Mouse (Mus musculus) liver, postnatal 0 days (tissue): ENCODE results near the gene Gcnt3. TPM values are rescaled to one million over a fixed set of nuclear protein-coding genes. Genes with fewer than 3 reads are reported as not detected.
"Not testable (repeated sequence)": the region's sequence is repeated elsewhere in the genome, so short reads cannot be mapped to it uniquely, and the experiment has no call there.

Experiments
- ATAC-seq: fragments of 200-750 bp; cut with Nextera tagmentation; 2 replicates; pipeline ENCODE4 v1.8.0; 2017; ENCODE audit warnings: mild to moderate bottlenecking, moderate library complexity
- DNase-seq: peaks from one replicate; pipeline ENCODE4 v3.0.0-alpha.2; 2016
- H3K27ac ChIP-seq: fragments of 300-500 bp; sonication (generic); 2 replicates; pipeline ENCODE4 v1.5.1; 2014; ENCODE audit warnings: antibody characterized with exemption, moderate library complexity, mild to moderate bottlenecking, low read depth
- H3K27me3 ChIP-seq: fragments of 300-500 bp; sonication (generic); 2 replicates; pipeline ENCODE4 v1.6.1; 2014; ENCODE audit warnings: low read length, control low read depth, mixed read lengths; ENCODE audit not compliant: insufficient read depth
- H3K36me3 ChIP-seq: fragments of 300-500 bp; sonication (generic); replicated peaks from 2 replicates; pipeline ENCODE4 v1.6.1; 2014; ENCODE audit warnings: mild to moderate bottlenecking, control low read depth, low read length, moderate library complexity, mixed read lengths; ENCODE audit not compliant: insufficient read depth
- H3K4me1 ChIP-seq: fragments of 300-500 bp; sonication (generic); 2 replicates; pipeline ENCODE4 v1.6.1; 2014; ENCODE audit warnings: antibody characterized with exemption, mild to moderate bottlenecking, control low read depth; ENCODE audit not compliant: insufficient read depth
- H3K4me2 ChIP-seq: fragments of 300-500 bp; sonication (generic); 2 replicates; pipeline ENCODE4 v1.6.1; 2014; ENCODE audit warnings: low read depth, mild to moderate bottlenecking, low read length, moderate library complexity, mixed read lengths
- H3K4me3 ChIP-seq: fragments of 300-500 bp; sonication (generic); 2 replicates; pipeline ENCODE4 v1.5.1; 2014; ENCODE audit warnings: low read depth, low read length
- H3K9ac ChIP-seq: fragments of 300-500 bp; sonication (generic); replicated peaks from 2 replicates; pipeline ENCODE4 v1.6.1; 2014; ENCODE audit warnings: mild to moderate bottlenecking, moderate library complexity
- H3K9me3 ChIP-seq: fragments of 300-500 bp; sonication (generic); 2 replicates; pipeline ENCODE4 v1.6.1; 2016; ENCODE audit warnings: mild to moderate bottlenecking, control low read depth, low read length, mixed read lengths
- CTCF ChIP-seq: sonication (generic); IDR thresholded peaks from 2 replicates; pipeline ENCODE4 v1.5.1; 2016; ENCODE audit warnings: antibody characterized with exemption, low read depth
- EP300 ChIP-seq: IDR thresholded peaks from 2 replicates; pipeline ENCODE4 v1.6.1; 2016; ENCODE audit warnings: antibody characterized with exemption, low read depth, mild to moderate bottlenecking
- WGBS: fragments of 180-500 bp; shearing (Covaris S2); extraction: QIAGEN DNeasy Blood & Tissue Kit; methylation state at CpG from one replicate; pipeline ENCODE4 v1.1.7; 2014; ENCODE audit not compliant: insufficient replicate concordance; 5-methylcytosine and 5-hydroxymethylcytosine counted together
- polyA plus RNA-seq: library from polyadenylated mRNA; unstranded; fragments of >200 nt; fragmentation: Nextera tagmentation; extraction: Ambion mirVana; gene quantifications from 2 replicates; pipeline ENCODE4 v1.2.1, GENCODE M21; 2015

The Gcnt3 gene
- polyA plus RNA-seq, 1 experiment from 2014 or later: not detected

DNA sequence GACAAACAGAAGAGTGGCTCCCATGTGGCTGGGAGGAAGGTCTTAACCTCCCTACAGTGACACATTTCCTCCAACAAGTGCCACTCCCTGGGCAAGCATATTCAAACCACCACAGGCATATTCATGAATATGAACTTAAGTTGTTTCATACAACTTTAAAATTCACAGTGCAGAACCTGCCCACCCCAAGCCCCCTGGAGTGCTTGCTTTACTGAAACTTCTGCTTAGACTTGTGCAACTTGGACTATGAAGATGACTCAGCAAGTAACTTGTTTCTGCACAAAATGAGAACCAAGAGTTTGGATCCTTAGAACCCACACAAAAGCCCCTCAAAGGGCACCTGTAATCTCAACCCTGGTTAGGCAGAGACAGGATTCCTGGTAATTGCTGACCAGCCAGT, 13.2 kb downstream of the Gcnt3 start:
- DNase-seq: no peak
- H3K36me3 ChIP-seq: peaks cover 12% of the 10 kb centered on the region

DNA sequence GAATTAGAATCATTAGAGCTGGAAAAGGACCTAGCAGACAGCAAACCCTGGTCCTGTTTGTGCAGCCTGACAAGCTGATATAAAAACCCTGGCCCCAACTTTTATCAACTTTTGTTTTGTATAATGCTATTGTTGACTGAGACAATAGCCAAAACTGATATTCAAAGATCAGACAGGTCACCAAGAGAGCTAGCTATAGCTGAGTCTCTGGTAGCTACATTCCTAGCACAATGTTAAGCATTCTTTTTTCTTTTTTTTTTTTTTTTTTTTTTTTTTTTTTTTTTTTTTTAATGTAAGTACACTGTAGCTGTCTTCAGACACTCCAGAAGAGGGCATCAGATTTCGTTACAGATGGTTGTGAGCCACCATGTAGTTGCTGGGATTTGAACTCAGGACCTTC, 14.3 kb downstream of the Gcnt3 start:
- 57% methylated on average over 1 of the region's 1 CpGs for WGBS
- not testable (repeated sequence) for H3K27ac ChIP-seq, DNase-seq, ATAC-seq, H3K9ac ChIP-seq, H3K4me2 ChIP-seq, H3K4me1 ChIP-seq, H3K9me3 ChIP-seq, H3K27me3 ChIP-seq, H3K4me3 ChIP-seq
- H3K36me3 ChIP-seq: peaks cover 19% of the 10 kb centered on the region

More for the DNA sequence above, 13.2 kb downstream of the Gcnt3 start:
- H3K9ac ChIP-seq: no peak overlapping the region
- no peak overlapping the region for H3K4me2 ChIP-seq
- no peak for ATAC-seq
- H3K27ac ChIP-seq: no peak overlapping the region
- H3K9me3 ChIP-seq: no peaks in the 10 kb centered on the region
- no peaks in the 10 kb centered on the region for H3K27me3 ChIP-seq
- H3K4me1 ChIP-seq: peaks cover 7% of the 10 kb centered on the region
- H3K4me3 ChIP-seq: no peak overlapping the region
- TF ChIP-seq CTCF: no peak
- no peak for TF ChIP-seq EP300

DNA sequence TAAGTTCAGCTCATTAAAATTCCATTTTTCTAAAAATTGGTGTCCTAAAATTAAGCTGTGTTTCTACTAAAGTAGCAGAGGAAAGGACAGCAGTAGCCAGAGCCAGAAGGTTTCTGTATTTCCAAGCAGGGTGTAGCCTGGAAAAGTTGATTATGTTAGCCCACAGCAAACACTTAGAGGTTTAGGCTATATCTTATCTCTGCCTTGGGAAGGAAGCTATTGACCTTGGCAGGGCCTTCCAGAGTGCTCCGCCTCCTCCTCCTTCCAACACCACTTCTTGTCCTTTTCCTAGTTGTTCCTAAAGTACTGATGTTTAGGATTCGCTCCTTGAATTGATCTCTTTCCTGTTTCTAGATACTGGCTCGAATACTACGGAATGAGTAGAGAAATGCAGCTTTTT, 15.8 kb downstream of the Gcnt3 start:
- TF ChIP-seq CTCF (no peak), EP300 (no peak)
- no peak overlapping the region for H3K9ac ChIP-seq
- no peak overlapping the region for H3K27ac ChIP-seq
- no peak overlapping the region for H3K4me3 ChIP-seq
- 86% methylated on average over 4 of the region's 4 CpGs for WGBS
- no peak for ATAC-seq
- no peaks in the 10 kb centered on the region for H3K9me3 ChIP-seq
- H3K27me3 ChIP-seq: no peaks in the 10 kb centered on the region
- no peak for DNase-seq
- H3K36me3 ChIP-seq: peaks cover 26% of the 10 kb centered on the region
- H3K4me1 ChIP-seq: peaks cover 7% of the 10 kb centered on the region
- H3K4me2 ChIP-seq: no peak overlapping the region

DNA sequence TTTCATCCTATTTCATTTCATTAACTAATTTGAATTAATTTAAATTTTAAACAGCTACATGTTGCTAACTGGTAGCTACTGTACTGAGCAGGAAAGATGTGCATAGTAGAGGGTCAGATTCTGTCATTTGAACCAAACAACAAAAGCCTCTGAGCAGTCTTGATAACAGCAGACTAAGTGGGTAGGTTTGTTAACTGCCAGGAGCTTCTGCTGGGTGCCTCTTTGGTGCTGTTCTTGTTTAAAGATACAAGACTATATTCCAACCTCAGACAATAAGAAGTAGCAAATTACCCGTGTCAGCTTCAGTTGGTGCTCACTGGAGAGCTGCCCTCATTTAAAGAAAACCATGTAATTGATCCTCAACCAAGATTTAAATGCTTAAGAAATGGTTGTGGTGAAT, 16.3 kb downstream of the Gcnt3 start:
- DNase-seq (no peak), ATAC-seq (no peak)
- TF ChIP-seq CTCF (no peak), EP300 (no peak)
- H3K4me3 ChIP-seq: no peak overlapping the region
- H3K27me3 ChIP-seq: no peaks in the 10 kb centered on the region
- no peak overlapping the region for H3K27ac ChIP-seq
- no peaks in the 10 kb centered on the region for H3K9me3 ChIP-seq
- no peak overlapping the region for H3K9ac ChIP-seq
- peaks cover 7% of the 10 kb centered on the region for H3K4me1 ChIP-seq
- peaks cover 30% of the 10 kb centered on the region for H3K36me3 ChIP-seq
- no peak overlapping the region for H3K4me2 ChIP-seq
- 42% methylated on average over 1 of the region's 1 CpGs for WGBS

DNA sequence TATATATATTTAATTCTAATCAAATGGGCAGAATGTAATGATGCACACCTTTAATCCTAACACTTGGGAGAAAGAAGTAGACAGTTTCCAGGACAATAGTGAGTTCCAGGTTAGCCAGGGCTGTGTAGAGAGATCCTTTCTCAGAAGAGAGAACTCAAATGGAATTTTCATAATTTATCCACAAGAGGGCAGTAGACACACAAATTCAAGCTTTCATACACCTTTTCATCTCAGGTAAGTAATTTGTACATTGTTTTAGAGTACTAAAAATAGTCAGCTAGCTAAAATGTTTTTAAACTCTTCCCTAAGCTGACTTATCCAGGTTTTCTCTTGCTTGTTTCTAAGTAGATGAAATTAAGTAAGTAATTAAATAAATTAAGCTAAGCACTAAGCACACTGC, 19.0 kb downstream of the Gcnt3 start:
- ATAC-seq: no peak
- no peak for DNase-seq
- Histone ChIP-seq H3K27ac (no peak overlapping the region), H3K9ac (no peak overlapping the region), H3K4me1 (peaks cover 7% of the 10 kb centered on the region), H3K4me2 (no peak overlapping the region), H3K27me3 (no peaks in the 10 kb centered on the region), H3K4me3 (no peak overlapping the region), H3K9me3 (no peaks in the 10 kb centered on the region), H3K36me3 (peaks cover 32% of the 10 kb centered on the region)
- peak; percentile 60 for TF ChIP-seq CTCF
- TF ChIP-seq EP300: no peak

DNA sequence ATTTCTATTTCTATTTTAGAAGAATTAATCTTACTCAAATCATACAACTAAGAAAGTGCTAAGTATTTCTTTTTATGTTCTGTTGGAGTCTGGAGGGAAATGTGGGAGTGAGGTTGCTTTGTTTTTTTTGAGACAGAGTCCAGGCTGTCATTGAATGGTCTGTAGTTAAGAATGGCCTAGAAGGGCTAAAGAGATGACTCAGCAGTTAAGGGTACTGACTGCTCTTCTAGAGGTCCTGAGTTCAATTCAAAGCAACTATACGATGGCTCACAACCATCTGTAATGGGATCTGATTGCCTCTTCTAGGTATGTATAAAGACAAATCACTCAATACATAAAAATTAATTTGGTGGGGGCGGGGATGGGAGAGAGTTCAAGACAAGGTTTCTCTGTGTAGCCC, 22.3 kb downstream of the Gcnt3 start:
- H3K27ac ChIP-seq: 0 out of 2 replicates have a peak overlapping the region, but pooled peaks have one; percentile 6
- H3K4me1 ChIP-seq: peaks cover 13% of the 10 kb centered on the region
- no peak for ATAC-seq

DNA sequence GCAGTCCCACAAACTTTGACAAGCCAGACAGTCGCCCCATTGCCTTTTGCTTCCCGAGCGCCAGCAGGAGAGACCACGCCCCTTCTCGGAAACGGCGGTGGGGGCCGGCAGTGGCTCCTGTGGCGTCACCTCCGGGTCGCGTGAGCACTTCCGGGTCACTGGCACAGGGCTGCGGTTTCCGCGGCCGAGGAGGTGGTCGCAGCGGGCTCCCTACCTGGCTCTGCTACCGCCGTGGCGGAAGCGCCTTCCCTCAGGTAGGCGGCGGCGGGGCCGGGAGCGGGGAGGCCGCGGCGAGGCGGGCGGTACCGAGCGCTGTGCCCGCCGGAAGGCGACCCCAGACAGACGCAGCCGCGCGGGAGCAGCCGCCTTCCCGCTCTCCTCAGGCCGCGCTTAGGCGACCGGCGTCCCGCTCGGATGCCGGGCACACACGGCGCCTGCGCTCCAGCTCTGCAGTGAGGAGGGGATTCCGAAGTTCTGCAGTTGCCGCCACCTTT, 25.4 kb downstream of the Gcnt3 start, which contains the start of gene Gtf2a2:
Gtf2a2 (plus strand) TSS at position 143 of the 494 bp plus-strand sequence.
- ATAC-seq: peak; percentile 83
- Histone ChIP-seq H3K27me3 (no peaks in the 10 kb centered on the region), H3K4me2 (peak within 1 kb of the TSS; percentile 81), H3K4me1 (peaks cover 32% of the 10 kb centered on the region), H3K27ac (peak within 1 kb of the TSS; percentile 99), H3K9me3 (no peaks in the 10 kb centered on the region), H3K9ac (peak within 1 kb of the TSS; percentile 98), H3K36me3 (peaks cover 23% of the 10 kb centered on the region), H3K4me3 (peak within 1 kb of the TSS; percentile 99)
- DNase-seq: peak; percentile 97
- TF ChIP-seq CTCF (no peak), EP300 (0 out of 2 replicates have a peak, but pooled peaks have one; percentile 50)
- WGBS: under 1% methylated on average over 47 of the region's 57 CpGs

More for the DNA sequence above, 22.3 kb downstream of the Gcnt3 start:
- WGBS: 82% methylated on average over 2 of the region's 2 CpGs
- no peak overlapping the region for H3K4me2 ChIP-seq
- no peaks in the 10 kb centered on the region for H3K9me3 ChIP-seq
- peaks cover 22% of the 10 kb centered on the region for H3K36me3 ChIP-seq
- no peak overlapping the region for H3K9ac ChIP-seq
- TF ChIP-seq CTCF (no peak), EP300 (no peak)
- DNase-seq: no peak
- no peaks in the 10 kb centered on the region for H3K27me3 ChIP-seq
- no peak overlapping the region for H3K4me3 ChIP-seq
